25 mouse cellular contexts compared by ENCODE assay signal in genomic region chr2:141507929-141508897, GRCm38 (mm10).
A peak's percentile ranks its signal among the peaks of the same experiment; 100 is the strongest.
DNase-seq lines count a peak whose midpoint lies in the region; ATAC-seq lines count a peak whose summit lies in the region.
"Had no signal": no experiment of that assay in that cellular context is flagged by ENCODE, and none has a peak within 500 bp of the region (broad histone marks: within the 10 kb centered on the region; RNA-seq: fewer than 3 reads in every experiment).

No protein-coding gene starts in this region.

- no peaks in the 10 kb centered on the region for H3K27me3 ChIP-seq in forebrain, embryonic 12.5 days
- no peaks in the 10 kb centered on the region for H3K27me3 ChIP-seq in forebrain, embryonic 11.5 days (ENCODE audit: control insufficient read depth, insufficient read depth, low read length)
- no peaks in the 10 kb centered on the region for H3K27me3 ChIP-seq in midbrain, embryonic 12.5 days
- H3K27me3 ChIP-seq in midbrain, embryonic 10.5 days (ENCODE audit: low read depth, poor library complexity, severe bottlenecking): no peaks in the 10 kb centered on the region
- no peaks in the 10 kb centered on the region for H3K27me3 ChIP-seq in midbrain, embryonic 14.5 days (ENCODE audit: control insufficient read depth, insufficient read depth, low read length)
- H3K27me3 ChIP-seq: CH12.LX; embryonic facial prominence, embryonic 12.5 days; heart, embryonic 15.5 days; limb, embryonic 13.5 days; stomach, embryonic 15.5 days had no signal

- no peaks in the 10 kb centered on the region for H3K36me3 ChIP-seq in forebrain, embryonic 12.5 days (replicated peaks)
- no peaks in the 10 kb centered on the region for H3K36me3 ChIP-seq in forebrain, embryonic 11.5 days (ENCODE audit: control insufficient read depth, insufficient read depth, low read length)
- H3K36me3 ChIP-seq in midbrain, embryonic 12.5 days: no peaks in the 10 kb centered on the region
- no peaks in the 10 kb centered on the region for H3K36me3 ChIP-seq in midbrain, embryonic 10.5 days
- H3K36me3 ChIP-seq in midbrain, embryonic 14.5 days (ENCODE audit: control insufficient read depth, insufficient read depth, low read length): no peaks in the 10 kb centered on the region
- H3K36me3 ChIP-seq: embryonic facial prominence, embryonic 12.5 days; heart, embryonic 15.5 days; limb, embryonic 13.5 days; stomach, embryonic 15.5 days had no signal

- H3K4me2 ChIP-seq in forebrain, embryonic 12.5 days: no peak overlapping the region
- no peak overlapping the region for H3K4me2 ChIP-seq in forebrain, embryonic 11.5 days (ENCODE audit: low read depth, low read length, severe bottlenecking)
- no peak overlapping the region for H3K4me2 ChIP-seq in midbrain, embryonic 12.5 days (replicated peaks)
- no peak overlapping the region for H3K4me2 ChIP-seq in midbrain, embryonic 14.5 days (ENCODE audit: low read length)
- H3K4me2 ChIP-seq: embryonic facial prominence, embryonic 12.5 days; heart, embryonic 15.5 days; limb, embryonic 13.5 days; liver, embryonic 11.5 days; stomach, embryonic 15.5 days had no signal

- H3K4me3 ChIP-seq in forebrain, embryonic 12.5 days (replicated peaks): no peak overlapping the region
- no peak overlapping the region for H3K4me3 ChIP-seq in forebrain, embryonic 11.5 days (ENCODE audit: low read depth, low read length)
- H3K4me3 ChIP-seq in midbrain, embryonic 12.5 days: no peak overlapping the region
- H3K4me3 ChIP-seq in midbrain, embryonic 10.5 days: no peak overlapping the region
- H3K4me3 ChIP-seq in midbrain, embryonic 14.5 days (replicated peaks; ENCODE audit: low read depth, low read length): no peak overlapping the region
- H3K4me3 ChIP-seq: embryonic facial prominence, embryonic 12.5 days; heart, embryonic 15.5 days; limb, embryonic 13.5 days; stomach, embryonic 15.5 days had no signal

- H3K27ac ChIP-seq in forebrain, embryonic 12.5 days: no peak overlapping the region
- H3K27ac ChIP-seq in forebrain, embryonic 11.5 days (ENCODE audit: low read depth, low read length): no peak overlapping the region
- H3K27ac ChIP-seq in midbrain, embryonic 12.5 days (replicated peaks): no peak overlapping the region; the same call in 1 of the 2 replicates
- no peak overlapping the region for H3K27ac ChIP-seq in midbrain, embryonic 10.5 days (replicated peaks)
- peak overlapping the region; percentile 64 for H3K27ac ChIP-seq in midbrain, embryonic 14.5 days (replicated peaks; ENCODE audit: low read depth, low read length)
- H3K27ac ChIP-seq: embryonic facial prominence, embryonic 12.5 days; heart, embryonic 15.5 days; kidney, postnatal 0 days; limb, embryonic 13.5 days; macrophage; stomach, embryonic 15.5 days had no signal

- no peak overlapping the region for H3K9ac ChIP-seq in forebrain, embryonic 12.5 days
- no peak overlapping the region for H3K9ac ChIP-seq in forebrain, embryonic 11.5 days (ENCODE audit: low read length)
- H3K9ac ChIP-seq in midbrain, embryonic 12.5 days (replicated peaks): no peak overlapping the region
- H3K9ac ChIP-seq in midbrain, embryonic 14.5 days (replicated peaks; ENCODE audit: low read length): no peak overlapping the region
- H3K9ac ChIP-seq: embryonic facial prominence, embryonic 12.5 days; heart, embryonic 15.5 days; limb, embryonic 13.5 days; stomach, embryonic 15.5 days had no signal

- peak; percentile 80 for ATAC-seq in forebrain, embryonic 12.5 days (ENCODE audit: low FRiP score)
- ATAC-seq in forebrain, embryonic 11.5 days (replicated peaks; ENCODE audit: low FRiP score): no peak
- 0 out of 2 replicates have a peak, but pooled peaks have one; percentile 58 for ATAC-seq in midbrain, embryonic 12.5 days (ENCODE audit: low FRiP score, low read depth)
- ATAC-seq in midbrain, embryonic 14.5 days (ENCODE audit: low FRiP score, low TSS enrichment): peak; percentile 34; the same call in 1 of the 2 replicates
- ATAC-seq: intestine, embryonic 16.5 days; lung, postnatal 0 days had no signal

- no peaks in the 10 kb centered on the region for H3K9me3 ChIP-seq in forebrain, embryonic 12.5 days
- H3K9me3 ChIP-seq in forebrain, embryonic 11.5 days (ENCODE audit: control insufficient read depth, low read length): no peaks in the 10 kb centered on the region
- no peaks in the 10 kb centered on the region for H3K9me3 ChIP-seq in midbrain, embryonic 12.5 days
- H3K9me3 ChIP-seq in midbrain, embryonic 10.5 days (replicated peaks): no peaks in the 10 kb centered on the region
- H3K9me3 ChIP-seq in midbrain, embryonic 14.5 days (ENCODE audit: control insufficient read depth, low read length): no peaks in the 10 kb centered on the region
- H3K9me3 ChIP-seq: embryonic facial prominence, embryonic 12.5 days; heart, embryonic 15.5 days; limb, embryonic 13.5 days; stomach, embryonic 15.5 days had no signal

- peaks cover 5% of the 10 kb centered on the region; the same call in 1 of the 2 replicates for H3K4me1 ChIP-seq in forebrain, embryonic 12.5 days
- no peaks in the 10 kb centered on the region for H3K4me1 ChIP-seq in forebrain, embryonic 11.5 days (replicated peaks; ENCODE audit: control insufficient read depth, insufficient read depth, low read length)
- H3K4me1 ChIP-seq in midbrain, embryonic 12.5 days: peaks cover 6% of the 10 kb centered on the region; the same call in 1 of the 2 replicates
- peaks cover 4% of the 10 kb centered on the region; the same call in 1 of the 2 replicates for H3K4me1 ChIP-seq in midbrain, embryonic 10.5 days
- peaks cover 6% of the 10 kb centered on the region; the same call in 1 of the 2 replicates for H3K4me1 ChIP-seq in midbrain, embryonic 14.5 days (ENCODE audit: control insufficient read depth, insufficient read depth, low read length)
- H3K4me1 ChIP-seq: embryonic facial prominence, embryonic 12.5 days; heart, embryonic 15.5 days; stomach, embryonic 15.5 days had no signal

- WGBS in forebrain, embryonic 12.5 days: 46% methylated on average over 9 of the region's 9 CpGs
- WGBS in forebrain, embryonic 11.5 days: 61% methylated on average over 9 of the region's 9 CpGs
- 64% methylated on average over 9 of the region's 9 CpGs for WGBS in midbrain, embryonic 12.5 days
- 78% methylated on average over 9 of the region's 9 CpGs for WGBS in midbrain, embryonic 10.5 days
- WGBS in midbrain, embryonic 14.5 days: 47% methylated on average over 9 of the region's 9 CpGs

- no peak for DNase-seq in forebrain, embryonic 11.5 days (ENCODE audit: low spot score)
- DNase-seq in midbrain, embryonic 10.5 days (ENCODE audit: low spot score): no peak
- peak; percentile 31 for DNase-seq in midbrain, embryonic 14.5 days
- DNase-seq in yolk sac, embryonic 10.5 days (ENCODE audit: low spot score): no peak
- DNase-seq in frontal cortex, postnatal 36 days (ENCODE audit: low spot score in 2 of 2): no peak
- DNase-seq: adrenal gland, postnatal 10 days; cerebellum, adult 11 months; cerebellum, adult 9-11 months; embryo, embryonic 11 days; gastrocnemius, postnatal 14 days; kidney, adult 8-10 months; kidney, postnatal 4 days; right cerebral cortex, postnatal 25 days had no signal
